Mouse (Mus musculus) liver, adult (tissue): ENCODE results near the gene Rnh1.

Experiments used
- GATA4 ChIP-seq: IDR thresholded peaks from 2 replicates; pipeline ENCODE4 v1.6.1; 2014; ENCODE audit warnings: mild to moderate bottlenecking, low read length; ENCODE audit not compliant: insufficient replicate concordance

Rnh1 gene

DNA sequence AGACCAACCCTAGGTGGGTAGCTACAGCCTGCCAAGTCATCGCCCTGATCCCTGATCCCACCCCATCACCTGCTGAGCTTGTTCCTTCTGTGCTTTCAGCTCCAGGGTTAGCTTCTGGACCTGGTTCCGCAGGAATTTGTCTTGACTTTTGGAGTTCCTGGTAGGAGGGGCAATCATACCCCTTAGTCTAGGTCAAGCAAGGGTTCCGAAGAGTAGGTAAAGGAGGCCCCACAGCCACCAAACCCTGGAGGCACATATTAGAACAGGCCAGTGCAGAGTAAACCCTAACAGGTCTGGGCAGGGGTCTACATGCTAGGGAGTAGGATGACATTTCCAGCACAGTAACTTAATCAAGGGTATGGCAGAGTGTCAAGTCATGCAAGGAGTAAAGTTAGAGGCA lies 40.5 kb upstream of the Rnh1 start:
- TF ChIP-seq GATA4, result no peak

- no peak for TF ChIP-seq GATA4
Measured at GRCm38 (mm10) chr7:141210606-141211131, 38.0 kb upstream of the Rnh1 start.

- no peak for TF ChIP-seq GATA4
Measured at GRCm38 (mm10) chr7:141210137-141210536, 37.5 kb upstream of the Rnh1 start.

DNA sequence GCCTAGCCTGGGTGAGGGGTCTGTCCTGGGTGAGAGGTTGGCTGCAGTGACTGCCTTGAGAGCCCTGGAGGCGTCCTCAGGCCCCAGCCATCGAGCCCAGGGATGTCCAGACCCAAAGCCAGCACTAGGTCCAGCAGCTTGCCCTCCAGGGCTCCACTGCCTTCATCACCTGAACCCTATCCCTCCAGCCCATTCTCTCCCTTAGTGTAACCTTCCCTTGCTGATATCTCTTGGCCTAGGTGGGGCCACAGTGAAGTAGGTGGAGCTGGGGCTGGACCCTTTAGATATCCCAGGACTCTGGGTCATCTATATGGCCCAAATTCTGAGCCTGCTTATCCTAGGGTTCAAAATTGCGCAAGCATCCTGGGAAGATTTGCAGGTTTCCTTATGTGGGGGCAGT lies 36.9 kb upstream of the Rnh1 start:
- TF ChIP-seq GATA4, result no peak

DNA sequence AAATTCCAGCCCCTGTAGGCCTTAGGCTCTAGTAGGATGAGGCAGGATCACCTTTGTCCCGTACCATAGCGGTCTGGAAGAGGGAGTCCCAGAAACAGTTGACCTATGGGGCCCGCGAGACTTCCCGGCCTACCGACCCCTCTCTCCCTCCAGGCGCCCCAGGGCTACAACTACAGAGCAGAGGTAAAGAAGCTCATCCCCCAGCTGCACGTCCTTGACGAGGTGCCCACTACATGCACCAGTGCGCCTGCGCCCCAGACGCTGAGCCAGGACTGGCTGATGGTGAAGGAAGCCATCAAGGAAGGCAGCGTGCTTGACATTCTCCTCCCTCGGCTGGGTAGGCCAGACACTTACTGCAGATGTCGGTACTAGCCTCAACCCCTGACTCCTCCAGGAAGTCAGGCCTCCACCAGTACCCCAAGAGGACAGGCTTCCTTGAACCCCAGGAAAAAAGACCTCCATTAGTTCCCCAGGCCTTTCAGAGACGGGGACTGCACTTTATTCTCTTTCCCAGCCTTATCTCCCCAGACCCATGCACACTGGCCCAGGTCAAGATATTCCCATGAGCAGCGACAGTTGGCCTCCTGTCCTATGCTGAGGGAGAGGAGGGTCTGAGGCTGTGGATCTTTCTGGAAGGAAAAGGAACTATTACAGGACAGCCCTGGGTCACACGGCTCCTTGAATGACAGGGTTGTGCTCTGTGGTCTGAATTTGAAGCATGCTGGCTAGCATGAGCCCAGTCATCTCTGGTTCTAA lies 33.7 kb upstream of the Rnh1 start:
- no peak for TF ChIP-seq GATA4

DNA sequence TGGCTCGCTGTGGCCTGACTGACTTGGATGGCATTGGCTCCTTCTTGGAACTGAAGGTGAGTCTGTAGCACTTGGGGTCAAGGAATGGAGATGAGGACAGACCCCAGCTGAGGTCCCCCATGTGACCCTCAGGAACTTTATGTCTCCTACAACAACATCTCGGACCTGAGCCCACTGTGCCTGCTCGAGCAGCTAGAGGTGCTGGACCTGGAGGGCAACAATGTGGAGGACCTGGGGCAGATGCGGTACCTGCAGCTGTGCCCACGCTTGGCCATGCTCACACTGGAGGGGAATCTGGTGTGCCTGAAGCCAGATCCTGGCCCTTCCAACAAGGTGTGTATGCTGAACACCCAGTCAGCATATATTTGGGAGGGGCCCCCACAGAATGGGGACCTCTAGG lies 32.8 kb upstream of the Rnh1 start:
- TF ChIP-seq GATA4, result no peak

GRCm38 (mm10) chr7:141204546-141204945 lies 31.9 kb upstream of the Rnh1 start:
- no peak for TF ChIP-seq GATA4

- TF ChIP-seq GATA4, result no peak
Measured at GRCm38 (mm10) chr7:141198121-141198520, 25.5 kb upstream of the Rnh1 start.

GRCm38 (mm10) chr7:141196619-141197282 lies 24.1 kb upstream of the Rnh1 start:
- TF ChIP-seq GATA4, result no peak

DNA sequence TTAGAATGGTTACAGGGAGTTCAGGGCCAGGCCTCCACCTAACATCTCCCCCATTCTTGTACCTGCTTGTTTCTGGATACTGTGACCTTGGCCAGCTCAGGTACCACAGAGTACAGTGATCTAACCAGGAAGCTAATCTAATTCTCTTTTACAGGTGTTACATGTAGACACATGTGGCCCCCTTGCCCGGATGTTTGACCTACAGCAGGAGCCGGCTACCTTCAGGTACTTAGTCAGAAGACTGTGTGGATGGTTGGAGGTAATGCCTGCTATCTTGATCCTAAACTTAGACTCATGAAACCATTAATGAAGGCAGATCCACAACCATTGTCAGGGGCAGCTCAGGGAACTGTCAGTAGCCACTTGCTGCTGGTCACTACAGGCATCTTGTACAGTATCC lies 23.1 kb upstream of the Rnh1 start:
- TF ChIP-seq GATA4, result no peak

DNA sequence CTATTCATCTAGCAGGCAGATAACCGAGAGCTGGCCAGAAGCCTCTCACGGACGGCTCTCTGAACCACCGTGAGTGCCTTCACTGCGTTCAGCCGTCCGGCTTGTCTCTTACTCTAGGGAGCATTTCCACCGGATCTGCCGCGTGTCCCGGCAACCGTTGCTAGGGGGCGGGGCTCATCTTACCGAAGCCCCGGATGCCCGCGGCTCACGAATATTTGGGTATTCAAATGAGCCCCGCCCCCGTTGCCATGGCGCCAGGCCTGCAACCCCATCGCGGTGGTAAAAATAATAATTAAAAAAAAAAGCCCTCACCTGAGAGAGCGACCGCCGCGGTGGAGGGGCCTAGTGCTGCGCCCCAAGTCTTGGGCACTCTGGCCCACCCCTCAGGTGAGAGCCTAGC lies 22.2 kb upstream of the Rnh1 start:
- TF ChIP-seq GATA4, result no peak

- TF ChIP-seq GATA4, result no peak
Measured at GRCm38 (mm10) chr7:141194409-141194808, 21.8 kb upstream of the Rnh1 start.

DNA sequence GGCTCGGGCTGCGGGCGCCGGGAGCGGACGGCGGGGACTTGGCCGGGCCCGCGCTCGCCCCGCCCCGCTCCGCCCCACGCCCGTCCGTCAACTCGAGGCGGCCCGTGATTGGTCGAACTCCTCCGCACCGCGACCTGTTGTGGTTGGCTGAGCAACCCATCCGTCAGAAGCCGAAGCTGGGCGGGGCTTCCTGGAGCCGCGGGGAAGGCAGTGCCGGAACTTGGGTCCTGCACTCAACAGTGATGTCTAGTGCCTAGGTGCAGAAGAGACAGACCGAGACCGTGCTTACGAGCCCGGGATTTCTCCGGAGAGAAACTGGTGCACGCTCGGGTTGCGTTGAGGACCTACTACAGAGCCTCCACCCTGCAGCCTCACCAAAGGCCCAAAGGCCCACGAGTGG lies 21.3 kb upstream of the Rnh1 start, which contains the start of the genes Hras and Lrrc56:
TSS of gene Hras (minus strand) at position 58 of the 400 bp plus-strand sequence.
TSS of gene Lrrc56 (plus strand) at position 210 of the 400 bp plus-strand sequence.
- no peak for TF ChIP-seq GATA4

DNA sequence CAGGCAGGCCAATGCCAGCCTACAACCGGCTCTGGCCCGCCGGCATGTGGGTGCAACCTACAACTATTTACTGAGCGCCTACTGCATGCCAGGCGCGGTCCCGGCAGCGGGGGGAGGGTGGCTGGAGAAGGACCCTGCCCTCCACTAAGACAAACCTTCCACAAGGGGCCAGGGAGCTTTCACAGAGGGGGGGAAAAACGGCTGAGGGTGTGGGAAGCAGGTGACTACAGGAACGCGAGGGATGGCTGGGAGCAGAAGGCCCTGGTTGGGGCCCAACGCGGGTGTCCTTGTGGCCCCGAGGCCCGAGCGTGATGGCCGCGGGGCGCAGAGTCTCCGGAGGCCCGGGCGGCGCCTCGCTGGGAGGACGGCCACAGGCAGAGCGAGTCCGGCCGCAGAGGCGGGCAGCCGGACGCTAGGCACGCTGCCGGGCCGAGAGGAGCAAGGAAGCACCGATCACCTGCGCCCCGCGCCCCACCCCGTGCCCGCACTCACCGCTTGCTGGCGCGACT lies 20.7 kb upstream of the Rnh1 start:
- TF ChIP-seq GATA4, result no peak

GRCm38 (mm10) chr7:141192776-141193347 lies 20.2 kb upstream of the Rnh1 start:
- TF ChIP-seq GATA4, result no peak

DNA sequence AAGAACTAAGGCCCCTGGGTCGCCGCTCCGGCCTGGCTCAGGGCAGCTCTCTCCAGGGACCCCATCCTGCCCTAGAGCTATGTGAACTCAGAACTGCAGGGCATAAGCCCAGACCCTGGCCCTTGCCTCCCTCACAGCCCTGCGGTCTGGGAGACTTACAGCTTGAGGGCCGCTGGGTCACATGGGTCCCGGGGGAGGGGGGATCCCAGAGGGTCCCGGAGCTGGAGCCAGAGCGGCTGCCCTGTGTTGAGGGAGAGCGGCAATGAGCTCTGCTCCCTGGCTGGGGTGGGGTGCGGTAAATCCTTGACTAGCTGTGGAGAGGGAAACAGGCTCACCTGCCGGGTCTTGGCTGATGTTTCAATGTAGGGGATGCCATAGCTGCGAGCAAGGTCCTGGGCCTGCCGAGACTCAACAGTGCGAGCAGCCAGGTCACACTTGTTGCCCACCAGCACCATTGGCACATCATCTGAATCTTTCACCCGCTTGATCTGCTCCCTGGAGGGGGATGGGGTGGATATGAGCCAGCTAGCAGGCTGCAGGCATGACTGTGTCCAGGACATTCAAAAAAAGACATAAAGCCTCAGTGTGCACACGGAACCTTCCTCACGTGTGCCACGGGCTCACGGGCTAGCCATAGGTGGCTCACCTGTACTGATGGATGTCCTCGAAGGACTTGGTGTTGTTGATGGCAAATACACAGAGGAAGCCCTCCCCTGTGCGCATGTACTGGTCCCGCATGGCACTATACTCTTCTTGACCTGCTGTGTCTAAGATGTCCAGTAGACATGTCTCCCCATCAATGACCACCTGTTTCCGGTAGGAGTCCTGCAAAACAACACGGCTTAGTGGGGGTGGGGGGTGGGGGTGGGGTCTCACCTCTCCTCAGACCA lies 19.4 kb upstream of the Rnh1 start:
- no peak for TF ChIP-seq GATA4
